Mouse (Mus musculus) lung, adult 2 months (tissue): ENCODE data around the gene Top3a.

ENCODE experiments used
- CTCF ChIP-seq: fragments of 200-500 bp; IDR thresholded peaks from 2 replicates; pipeline ENCODE4 v1.5.1; 2011; ENCODE audit warnings: mild to moderate bottlenecking, low read length, control low read depth; ENCODE audit not compliant: insufficient read depth
- POLR2A ChIP-seq: fragments of 200-500 bp; IDR thresholded peaks from 2 replicates; pipeline ENCODE4 v1.6.1; 2011; ENCODE audit warnings: low read depth, mild to moderate bottlenecking, control low read depth, low read length, borderline replicate concordance; ENCODE audit errors: extremely low read depth

DNA sequence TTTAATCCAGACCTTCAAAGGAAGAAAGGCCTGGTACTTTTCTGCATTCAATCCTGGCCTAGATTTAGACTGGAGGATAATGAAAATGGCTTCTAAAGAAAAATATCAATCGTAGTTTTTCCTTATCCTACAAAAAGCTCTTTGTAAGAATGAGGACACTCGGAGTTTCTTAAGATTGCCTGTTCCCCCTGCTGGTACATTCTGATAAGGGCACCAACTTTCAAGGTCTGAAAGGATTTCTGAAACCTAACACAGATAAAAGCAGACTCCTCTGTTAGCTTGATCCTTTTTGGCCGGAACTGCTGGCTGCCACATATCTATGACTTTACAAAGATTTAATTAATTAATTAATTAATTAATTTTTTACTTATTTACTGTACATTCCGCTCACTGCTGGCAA is 10.2 kb downstream of the Top3a start:
- TF ChIP-seq CTCF = no peak
- no peak for TF ChIP-seq POLR2A
